Mouse (Mus musculus) intestine, embryonic 15.5 days (tissue): ENCODE results near the gene Toporsl. TPM values are rescaled to one million over a fixed set of nuclear protein-coding genes. Genes with fewer than 3 reads are reported as not detected.

Experiments
- ATAC-seq: fragments of 200-750 bp; cut with Nextera tagmentation; 2 replicates; pipeline ENCODE4 v1.8.0; 2017; ENCODE audit warnings: moderate TSS enrichment, moderate library complexity
- H3K27ac ChIP-seq: fragments of 300-500 bp; sonication (generic); 2 replicates; pipeline ENCODE4 v1.5.1; 2015; ENCODE audit warnings: mild to moderate bottlenecking, inconsistent platforms
- H3K27me3 ChIP-seq: fragments of 300-500 bp; sonication (generic); replicated peaks from 2 replicates; pipeline ENCODE4 v1.6.1; 2015; ENCODE audit warnings: inconsistent platforms
- H3K36me3 ChIP-seq: fragments of 300-500 bp; sonication (generic); 2 replicates; pipeline ENCODE4 v1.6.1; 2015; ENCODE audit warnings: inconsistent platforms
- H3K4me1 ChIP-seq: fragments of 300-500 bp; sonication (generic); replicated peaks from 2 replicates; pipeline ENCODE4 v1.6.1; 2015; ENCODE audit warnings: inconsistent platforms
- H3K4me2 ChIP-seq: fragments of 300-500 bp; sonication (generic); replicated peaks from 2 replicates; pipeline ENCODE4 v1.6.1; 2015; ENCODE audit warnings: mild to moderate bottlenecking, inconsistent platforms
- H3K4me3 ChIP-seq: fragments of 300-500 bp; sonication (generic); replicated peaks from 2 replicates; pipeline ENCODE4 v1.5.1; 2015; ENCODE audit warnings: inconsistent platforms
- H3K9ac ChIP-seq: fragments of 300-500 bp; sonication (generic); 2 replicates; pipeline ENCODE4 v1.6.1; 2015; ENCODE audit warnings: inconsistent platforms
- H3K9me3 ChIP-seq: fragments of 300-500 bp; sonication (generic); 2 replicates; pipeline ENCODE4 v1.6.1; 2016; ENCODE audit warnings: inconsistent platforms
- WGBS: fragments of 180-500 bp; shearing (Covaris S2); methylation state at CpG from one replicate; pipeline ENCODE4 v1.1.7; 2015; 5-methylcytosine and 5-hydroxymethylcytosine counted together
- polyA plus RNA-seq: library from polyadenylated mRNA; unstranded; fragments of >200 nt; fragmentation: Nextera tagmentation; extraction: Ambion mirVana; gene quantifications from 2 replicates; pipeline ENCODE4 v1.2.1, GENCODE M21; 2015

Gene Toporsl
- polyA plus RNA-seq, 1 experiment from 2014 or later, result not detected

DNA sequence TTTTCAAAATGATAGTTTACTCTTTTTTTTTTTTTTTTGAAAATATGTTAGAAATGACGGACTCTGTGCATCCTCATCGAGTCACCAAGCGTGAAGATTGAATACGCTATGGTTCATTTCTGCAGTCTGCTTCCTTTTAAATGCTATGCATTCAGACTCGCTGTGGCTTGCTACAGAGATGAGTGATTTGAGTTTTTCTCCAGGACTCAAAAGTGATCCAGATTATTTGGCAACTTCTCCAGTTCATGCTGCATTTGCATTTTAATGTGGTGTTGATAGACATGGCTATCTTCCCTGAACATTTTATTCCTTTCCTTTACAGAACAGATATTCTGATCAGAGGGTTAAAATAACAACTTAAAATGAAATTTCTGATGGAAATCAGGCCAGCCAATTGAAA lies 65.2 kb downstream of the Toporsl start:
- Histone ChIP-seq H3K4me3 (no peak overlapping the region), H3K9me3 (no peaks in the 10 kb centered on the region), H3K36me3 (no peaks in the 10 kb centered on the region), H3K9ac (no peak overlapping the region), H3K4me2 (no peak overlapping the region), H3K4me1 (no peaks in the 10 kb centered on the region), H3K27me3 (no peaks in the 10 kb centered on the region), H3K27ac (no peak overlapping the region)
- WGBS, result 89% methylated on average over 5 of the region's 5 CpGs
- no peak for ATAC-seq

Other genes starting within 250 kb of the Toporsl start
- gene Smc2, start 157.0 kb upstream of the Toporsl start, polyA plus RNA-seq, result 143 and 187 TPM in 2 replicates
- gene Vma21-ps, start 99.0 kb upstream of the Toporsl start, polyA plus RNA-seq, result 3.3 and 3.4 TPM in 2 replicates
- not detected in 2 replicates for gene Olfr275, start 218.3 kb downstream of the Toporsl start, polyA plus RNA-seq